Mouse (Mus musculus): Measurements from ENCODE around the gene Klhl3.

- no peak for TF ChIP-seq CTCF (conservative IDR thresholded peaks at IDR 0.05; ENCODE audit: low read length)
- TF ChIP-seq NANOG (IDR thresholded peaks at IDR 0.05; ENCODE audit: borderline replicate concordance, low read length), result no peak
- TF ChIP-seq POU5F1 (IDR thresholded peaks at IDR 0.05; ENCODE audit: borderline replicate concordance, low read length), result no peak
Measured at GRCm38 (mm10) chr13:58046178-58046577, 67.2 kb downstream of the Klhl3 start.

All from E14TG2a.4 (cell line).